Mouse (Mus musculus): Measurements from ENCODE around the gene Rrbp1. TPM values are rescaled to one million over a fixed set of nuclear protein-coding genes. Genes with fewer than 3 reads are reported as not detected.

Rrbp1 gene
- polyA plus RNA-seq, 1 experiment from 2014 or later: 88.8 TPM

GRCm38 (mm10) chr2:143955004-143955403, 56.1 kb downstream of the Rrbp1 start:
- H3K36me3 ChIP-seq (ENCODE audit: insufficient read depth): peaks cover 87% of the 10 kb centered on the region
- H3K4me1 ChIP-seq (ENCODE audit: insufficient read depth): no peaks in the 10 kb centered on the region
- H3K9me3 ChIP-seq (ENCODE audit: low read depth, low read length): no peaks in the 10 kb centered on the region
- DNase-seq (no peak), ATAC-seq (ENCODE audit: insufficient read depth) (no peak)
- H3K27me3 ChIP-seq (ENCODE audit: insufficient read depth, low read length): no peaks in the 10 kb centered on the region
- no peak overlapping the region for H3K4me3 ChIP-seq (ENCODE audit: low read depth, low read length)
- H3K27ac ChIP-seq (ENCODE audit: low read depth): no peak overlapping the region
- no peak overlapping the region for H3K4me2 ChIP-seq
- WGBS: 87% methylated on average over 4 of the region's 4 CpGs
- no peak overlapping the region for H3K9ac ChIP-seq
- no peak for TF ChIP-seq CTCF (IDR thresholded peaks at IDR 0.05; ENCODE audit: low read depth)

DNA sequence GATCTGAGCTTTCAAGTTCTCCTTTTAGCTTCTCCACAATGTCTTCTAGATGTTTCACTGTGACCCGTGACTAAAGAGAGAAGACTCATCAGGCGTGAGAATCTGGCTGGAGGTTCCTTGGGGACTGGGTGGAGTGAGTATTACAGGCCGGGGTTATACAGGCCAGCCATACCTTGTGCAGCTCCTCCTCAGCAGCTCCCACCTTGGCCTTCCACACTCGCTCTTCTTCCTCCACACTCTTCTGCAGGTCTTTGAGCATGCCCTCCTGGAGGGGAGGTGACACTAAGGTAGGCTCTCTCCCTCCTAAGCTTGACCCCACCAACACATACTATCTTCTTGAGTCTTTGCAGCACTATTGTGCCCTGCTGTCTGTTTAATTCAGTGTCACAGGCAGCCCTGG, 57.1 kb downstream of the Rrbp1 start:
- Histone ChIP-seq H3K9ac (no peak overlapping the region), H3K36me3 (ENCODE audit: insufficient read depth) (peaks cover 93% of the 10 kb centered on the region)

GRCm38 (mm10) chr2:143951546-143952315, 59.3 kb downstream of the Rrbp1 start:
- DNase-seq: no peak
- no peak; the same call in 1 of the 2 replicates for ATAC-seq (ENCODE audit: insufficient read depth)
- Histone ChIP-seq H3K9ac (no peak overlapping the region), H3K36me3 (ENCODE audit: insufficient read depth) (peaks cover 100% of the 10 kb centered on the region), H3K9me3 (ENCODE audit: low read depth, low read length) (no peaks in the 10 kb centered on the region), H3K4me1 (ENCODE audit: insufficient read depth) (no peaks in the 10 kb centered on the region), H3K27me3 (ENCODE audit: insufficient read depth, low read length) (no peaks in the 10 kb centered on the region), H3K27ac (ENCODE audit: low read depth) (no peak overlapping the region), H3K4me2 (no peak overlapping the region), H3K4me3 (ENCODE audit: low read depth, low read length) (no peak overlapping the region)
- WGBS: 68% methylated on average over 5 of the region's 5 CpGs
- no peak for TF ChIP-seq CTCF (IDR thresholded peaks at IDR 0.05; ENCODE audit: low read depth)

More for the DNA sequence above, 57.1 kb downstream of the Rrbp1 start:
- ATAC-seq (ENCODE audit: insufficient read depth) (no peak), DNase-seq (no peak)
- no peak overlapping the region for H3K27ac ChIP-seq (ENCODE audit: low read depth)
- WGBS: 89% methylated on average over 4 of the region's 4 CpGs
- no peaks in the 10 kb centered on the region for H3K27me3 ChIP-seq (ENCODE audit: insufficient read depth, low read length)
- no peaks in the 10 kb centered on the region for H3K4me1 ChIP-seq (ENCODE audit: insufficient read depth)
- no peak overlapping the region for H3K4me2 ChIP-seq
- no peak overlapping the region for H3K4me3 ChIP-seq (ENCODE audit: low read depth, low read length)
- TF ChIP-seq CTCF (IDR thresholded peaks at IDR 0.05; ENCODE audit: low read depth): no peak
- H3K9me3 ChIP-seq (ENCODE audit: low read depth, low read length): no peaks in the 10 kb centered on the region

- H3K27ac ChIP-seq (ENCODE audit: low read depth): no peak overlapping the region
- no peaks in the 10 kb centered on the region for H3K9me3 ChIP-seq (ENCODE audit: low read depth, low read length)
- no peak for ATAC-seq (ENCODE audit: insufficient read depth)
- no peak for TF ChIP-seq CTCF (IDR thresholded peaks at IDR 0.05; ENCODE audit: low read depth)
- H3K4me1 ChIP-seq (ENCODE audit: insufficient read depth): no peaks in the 10 kb centered on the region
- H3K9ac ChIP-seq: no peak overlapping the region
- H3K4me3 ChIP-seq (ENCODE audit: low read depth, low read length): no peak overlapping the region
- 57% methylated on average over 1 of the region's 1 CpGs for WGBS
- no peak overlapping the region for H3K4me2 ChIP-seq
- no peak for DNase-seq
- H3K27me3 ChIP-seq (ENCODE audit: insufficient read depth, low read length): no peaks in the 10 kb centered on the region
- peaks cover 100% of the 10 kb centered on the region for H3K36me3 ChIP-seq (ENCODE audit: insufficient read depth)
Observed at GRCm38 (mm10) chr2:143951028-143951420, 60.0 kb downstream of the Rrbp1 start.

- H3K4me1 ChIP-seq (ENCODE audit: insufficient read depth): no peaks in the 10 kb centered on the region
Observed at GRCm38 (mm10) chr2:143950290-143951027, 60.6 kb downstream of the Rrbp1 start.

DNA sequence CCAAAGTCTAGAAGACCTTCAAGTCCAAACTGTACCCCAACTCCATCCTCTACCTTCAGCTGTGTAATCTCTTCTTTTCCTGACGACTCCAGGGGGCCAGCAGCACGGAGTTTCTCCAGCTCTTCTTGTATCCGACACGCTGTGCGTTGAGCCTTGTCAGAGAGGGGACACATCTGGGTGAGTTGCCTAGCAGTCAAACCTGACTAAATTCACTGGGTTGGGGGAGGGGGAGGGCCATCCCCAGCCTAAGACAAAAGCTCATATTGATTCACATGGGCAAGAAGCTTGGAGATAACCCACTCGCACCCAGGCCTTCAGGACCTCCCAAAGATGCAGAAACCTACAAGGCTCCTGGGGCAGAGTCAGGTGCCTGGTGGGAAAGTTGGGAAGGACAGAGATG, 61.8 kb downstream of the Rrbp1 start:
- peaks cover 99% of the 10 kb centered on the region for H3K36me3 ChIP-seq (ENCODE audit: insufficient read depth)
- no peaks in the 10 kb centered on the region for H3K9me3 ChIP-seq (ENCODE audit: low read depth, low read length)
- TF ChIP-seq CTCF (IDR thresholded peaks at IDR 0.05; ENCODE audit: low read depth): no peak
- H3K27me3 ChIP-seq (ENCODE audit: insufficient read depth, low read length): no peaks in the 10 kb centered on the region
- ATAC-seq (ENCODE audit: insufficient read depth) (no peak), DNase-seq (no peak)
- H3K27ac ChIP-seq (ENCODE audit: low read depth): no peak overlapping the region
- no peaks in the 10 kb centered on the region for H3K4me1 ChIP-seq (ENCODE audit: insufficient read depth)
- 91% methylated on average over 6 of the region's 6 CpGs for WGBS
- no peak overlapping the region for H3K9ac ChIP-seq
- no peak overlapping the region for H3K4me3 ChIP-seq (ENCODE audit: low read depth, low read length)
- H3K4me2 ChIP-seq: no peak overlapping the region

More at GRCm38 (mm10) chr2:143950290-143951027, 60.6 kb downstream of the Rrbp1 start:
- Histone ChIP-seq H3K36me3 (ENCODE audit: insufficient read depth) (peaks cover 100% of the 10 kb centered on the region), H3K9me3 (ENCODE audit: low read depth, low read length) (no peaks in the 10 kb centered on the region), H3K9ac (no peak overlapping the region), H3K4me3 (ENCODE audit: low read depth, low read length) (no peak overlapping the region), H3K27me3 (ENCODE audit: insufficient read depth, low read length) (no peaks in the 10 kb centered on the region), H3K27ac (ENCODE audit: low read depth) (no peak overlapping the region), H3K4me2 (no peak overlapping the region)
- ATAC-seq (ENCODE audit: insufficient read depth) (no peak), DNase-seq (no peak)
- no peak for TF ChIP-seq CTCF (IDR thresholded peaks at IDR 0.05; ENCODE audit: low read depth)
- 52% methylated on average over 5 of the region's 5 CpGs for WGBS

GRCm38 (mm10) chr2:143948416-143948815, 62.6 kb downstream of the Rrbp1 start:
- no peak for ATAC-seq (ENCODE audit: insufficient read depth)

More at GRCm38 (mm10) chr2:143948416-143948815, 62.6 kb downstream of the Rrbp1 start:
- no peaks in the 10 kb centered on the region for H3K9me3 ChIP-seq (ENCODE audit: low read depth, low read length)
- H3K27ac ChIP-seq (ENCODE audit: low read depth): no peak overlapping the region
- no peak for DNase-seq
- TF ChIP-seq CTCF (IDR thresholded peaks at IDR 0.05; ENCODE audit: low read depth): no peak
- no peak overlapping the region for H3K9ac ChIP-seq
- 75% methylated on average over 4 of the region's 4 CpGs for WGBS
- peaks cover 99% of the 10 kb centered on the region for H3K36me3 ChIP-seq (ENCODE audit: insufficient read depth)
- no peaks in the 10 kb centered on the region for H3K27me3 ChIP-seq (ENCODE audit: insufficient read depth, low read length)
- no peaks in the 10 kb centered on the region for H3K4me1 ChIP-seq (ENCODE audit: insufficient read depth)
- H3K4me3 ChIP-seq (ENCODE audit: low read depth, low read length): no peak overlapping the region
- H3K4me2 ChIP-seq: no peak overlapping the region

Measured in lung, embryonic 14.5 days (tissue).